Mouse (Mus musculus): ENCODE results near the gene Glcci1.

DNA sequence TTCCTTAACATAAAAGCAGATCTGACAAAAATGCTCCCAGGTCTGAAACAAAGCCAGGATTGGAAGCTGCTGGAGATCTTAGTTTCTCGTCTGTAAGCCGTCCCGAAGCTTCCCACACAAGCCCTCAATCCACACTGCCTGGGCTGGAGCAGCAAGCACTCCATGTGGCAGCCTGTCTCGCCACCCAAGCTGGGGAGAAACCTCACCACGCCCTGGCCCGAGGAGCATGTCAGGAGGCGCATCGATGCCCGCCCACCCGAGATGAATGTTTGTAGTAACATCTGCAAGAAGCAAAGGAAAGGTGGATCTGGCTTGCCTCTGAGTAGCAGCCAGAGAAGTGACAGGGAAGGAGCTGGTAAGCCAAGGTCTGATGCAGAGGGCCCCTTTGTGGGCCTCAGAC lies 135.3 kb downstream of the Glcci1 start:
- TF ChIP-seq EP300 (IDR thresholded peaks at IDR 0.05) (no peak), CTCF (IDR thresholded peaks at IDR 0.05) (no peak)
